Mouse (Mus musculus) forebrain, embryonic 14.5 days (tissue): Measurements from ENCODE around the gene Rpl7a. TPM values are rescaled to one million over a fixed set of nuclear protein-coding genes. Genes with fewer than 3 reads are reported as not detected.
A peak's percentile ranks its signal among the peaks of the same experiment; 100 is the strongest.

ENCODE experiments used
- ATAC-seq: fragments of 200-750 bp; cut with Nextera tagmentation; 2 replicates; pipeline ENCODE4 v1.8.0; 2017; ENCODE audit warnings: mild to moderate bottlenecking, moderate library complexity
- DNase-seq: peaks from one replicate; pipeline ENCODE4 v3.0.0-alpha.2; 2015; ENCODE audit warnings: low spot score
- H3K27ac ChIP-seq: fragments of 300-500 bp; sonication (generic); 2 replicates; pipeline ENCODE4 v1.5.1; 2014; ENCODE audit warnings: low read depth, mild to moderate bottlenecking, control low read depth, low read length, moderate library complexity
- H3K27me3 ChIP-seq: fragments of 300-500 bp; sonication (generic); replicated peaks from 2 replicates; pipeline ENCODE4 v1.6.1; 2014; ENCODE audit warnings: low read length, control low read depth, mixed read lengths; ENCODE audit not compliant: control insufficient read depth, insufficient read depth
- H3K36me3 ChIP-seq: fragments of 300-500 bp; sonication (generic); 2 replicates; pipeline ENCODE4 v1.6.1; 2014; ENCODE audit warnings: low read length, control low read depth; ENCODE audit not compliant: control insufficient read depth, insufficient read depth
- H3K4me1 ChIP-seq: fragments of 300-500 bp; sonication (generic); 2 replicates; pipeline ENCODE4 v1.6.1; 2014; ENCODE audit warnings: antibody characterized with exemption, low read length, control low read depth; ENCODE audit not compliant: control insufficient read depth, insufficient read depth
- H3K4me2 ChIP-seq: fragments of 300-500 bp; sonication (generic); 2 replicates; pipeline ENCODE4 v1.6.1; 2014; ENCODE audit warnings: mild to moderate bottlenecking, control low read depth, low read length
- H3K4me3 ChIP-seq: fragments of 300-500 bp; sonication (generic); 2 replicates; pipeline ENCODE4 v1.5.1; 2014; ENCODE audit warnings: low read depth, low read length, control low read depth
- H3K9ac ChIP-seq: fragments of 300-500 bp; sonication (generic); 2 replicates; pipeline ENCODE4 v1.6.1; 2014; ENCODE audit warnings: mild to moderate bottlenecking, low read length, control low read depth, moderate library complexity
- H3K9me3 ChIP-seq: fragments of 300-500 bp; sonication (generic); replicated peaks from 2 replicates; pipeline ENCODE4 v1.6.1; 2016; ENCODE audit warnings: low read length, control low read depth, mixed read lengths; ENCODE audit not compliant: control insufficient read depth
- WGBS: fragments of 180-500 bp; shearing (Covaris S2); extraction: QIAGEN DNeasy Blood & Tissue Kit; methylation state at CpG from one replicate; pipeline ENCODE4 v1.1.7; 2014; 5-methylcytosine and 5-hydroxymethylcytosine counted together
- polyA plus RNA-seq: library from polyadenylated mRNA; unstranded; fragments of >200 nt; fragmentation: Nextera tagmentation; extraction: Ambion mirVana; gene quantifications from 2 replicates; pipeline ENCODE4 v1.2.1, GENCODE M21; 2014

Rpl7a gene
- polyA plus RNA-seq, 1 experiment from 2014 or later, result 738 TPM

DNA sequence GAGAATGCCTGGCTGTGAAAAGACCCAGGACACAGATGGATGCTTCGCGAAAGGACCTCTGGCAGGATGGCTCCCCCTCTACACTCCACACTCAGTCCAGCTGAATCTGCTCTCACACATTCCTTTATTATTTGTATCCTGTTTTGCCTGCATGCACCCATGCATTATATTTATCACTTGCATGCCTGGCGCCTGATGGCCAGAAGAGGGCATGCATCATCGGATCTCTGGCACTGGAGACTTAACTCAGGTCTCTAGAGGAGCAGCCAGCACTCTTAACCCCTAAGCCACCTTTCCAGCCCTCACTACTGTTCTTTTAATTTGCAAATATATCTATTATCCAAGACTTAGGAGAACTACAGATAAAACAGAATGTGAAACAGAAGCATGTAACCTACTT is 50.2 kb downstream of the Rpl7a start:
- Histone ChIP-seq H3K4me1 (peaks cover 10% of the 10 kb centered on the region), H3K9me3 (no peaks in the 10 kb centered on the region), H3K4me2 (no peak overlapping the region), H3K27ac (no peak overlapping the region), H3K9ac (0 out of 2 replicates have a peak overlapping the region, but pooled peaks have one; percentile 37), H3K4me3 (no peak overlapping the region), H3K27me3 (no peaks in the 10 kb centered on the region), H3K36me3 (peaks cover 53% of the 10 kb centered on the region)
- peak; percentile 6 for DNase-seq
- no peak for ATAC-seq
- WGBS, result 77% methylated on average over 4 of the region's 4 CpGs

Other genes with a start within 250 kb of the Rpl7a start
- gene Lcn4, start 239.5 kb upstream of the Rpl7a start, polyA plus RNA-seq, result not detected in 2 replicates
- not detected in 2 replicates for gene Abo, start 45.8 kb upstream of the Rpl7a start, polyA plus RNA-seq
- gene Surf6, start 7.9 kb upstream of the Rpl7a start, polyA plus RNA-seq, result 15.4 and 17.2 TPM in 2 replicates
- gene Med22, start 87 bp upstream of the Rpl7a start, polyA plus RNA-seq, result 159 and 161 TPM in 2 replicates
- gene Surf2, start 5.6 kb downstream of the Rpl7a start, polyA plus RNA-seq, result 53.3 and 54.0 TPM in 2 replicates
- 72.0 and 74.2 TPM in 2 replicates for gene Surf1, start 5.8 kb downstream of the Rpl7a start, polyA plus RNA-seq
- gene Surf4, start 23.2 kb downstream of the Rpl7a start, polyA plus RNA-seq, result 97.3 and 103 TPM in 2 replicates
- gene Stkld1, start 23.3 kb downstream of the Rpl7a start, polyA plus RNA-seq, result 0.52 TPM in 1 of 2 replicates, not detected in the other
- 36.7 and 40.7 TPM in 2 replicates for gene Rexo4, start 53.6 kb downstream of the Rpl7a start, polyA plus RNA-seq
- 0.53 TPM in 1 of 2 replicates, not detected in the other for gene Adamts13, start 62.7 kb downstream of the Rpl7a start, polyA plus RNA-seq
- 58.7 and 64.8 TPM in 2 replicates for gene Cacfd1, start 99.2 kb downstream of the Rpl7a start, polyA plus RNA-seq
- 3.4 TPM in 2 replicates for gene Slc2a6, start 117.2 kb downstream of the Rpl7a start, polyA plus RNA-seq
- not detected in 2 replicates for gene Mymk, start 161.4 kb downstream of the Rpl7a start, polyA plus RNA-seq
- 10.4 TPM in 2 replicates for gene Adamtsl2, start 168.6 kb downstream of the Rpl7a start, polyA plus RNA-seq
- 2.4 and 3.2 TPM in 2 replicates for gene Fam163b, start 231.7 kb downstream of the Rpl7a start, polyA plus RNA-seq